Mouse (Mus musculus) megakaryocyte, embryonic 14.5 days (primary cell): ENCODE measurements around the gene Cdk2. TPM values are rescaled to one million over a fixed set of nuclear protein-coding genes. Genes with fewer than 3 reads are reported as not detected.

Source experiments
- H3K27me3 ChIP-seq: replicated peaks from 2 replicates; pipeline ENCODE3; 2012; ENCODE audit warnings: inconsistent platforms
- H3K36me3 ChIP-seq: replicated peaks from 2 replicates; pipeline ENCODE3; 2012; ENCODE audit warnings: low read length, inconsistent platforms, mixed read lengths
- H3K4me1 ChIP-seq: 2 replicates; pipeline ENCODE4 v1.6.1; 2012; ENCODE audit warnings: inconsistent platforms
- H3K4me3 ChIP-seq: replicated peaks from 2 replicates; pipeline ENCODE3; 2012; ENCODE audit warnings: moderate library complexity, mild to moderate bottlenecking, inconsistent platforms
- H3K9me3 ChIP-seq: 2 replicates; pipeline ENCODE4 v1.6.1; 2012; ENCODE audit warnings: inconsistent platforms
- FLI1 ChIP-seq: IDR thresholded peaks from 2 replicates; pipeline ENCODE4 v1.6.1; 2012; ENCODE audit warnings: low read length, inconsistent platforms, mixed read lengths
- GATA1 ChIP-seq: IDR thresholded peaks from 3 replicates; pipeline ENCODE4 v1.6.1; 2012; ENCODE audit warnings: mixed read lengths, low read length, inconsistent platforms, borderline replicate concordance
- polyA plus RNA-seq: library from polyadenylated mRNA; stranded (reverse); fragments of >175 nt; gene quantifications from 2 replicates; pipeline ENCODE4 v1.2.3, GENCODE M21; 2012; ENCODE audit warnings: low replicate concordance; ENCODE audit not compliant: insufficient read depth

Gene Cdk2
- polyA plus RNA-seq, 1 experiment, result 5.7 TPM

DNA sequence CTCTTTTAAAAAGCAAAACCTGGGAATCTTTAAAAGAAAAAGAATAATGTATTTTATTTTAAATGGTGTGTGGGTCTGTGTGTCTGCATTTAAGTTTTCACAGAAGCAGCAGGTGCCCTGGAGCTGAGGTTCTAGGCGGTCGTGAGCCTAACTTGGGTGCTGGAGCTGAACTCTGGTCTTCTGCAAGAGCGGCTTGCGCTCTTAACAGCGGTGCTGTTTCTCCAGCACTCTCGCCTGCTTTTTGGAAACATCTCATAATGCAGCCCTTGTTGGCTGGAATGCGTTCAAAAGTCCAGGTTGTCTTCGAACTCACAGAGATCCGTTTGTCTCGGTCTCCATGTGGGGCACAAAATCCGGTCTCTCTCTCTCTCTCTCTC is 474 bp upstream of the Cdk2 start:
- Histone ChIP-seq H3K9me3 (no peaks in the 10 kb centered on the region), H3K36me3 (peaks cover 29% of the 10 kb centered on the region), H3K27me3 (no peaks in the 10 kb centered on the region), H3K4me3 (peak overlapping the region; percentile 96), H3K4me1 (peaks cover 35% of the 10 kb centered on the region)
- TF ChIP-seq FLI1 (no peak), GATA1 (no peak)

GRCm38 (mm10) chr10:128703895-128704294 is 936 bp downstream of the Cdk2 start, which contains the start of gene Pmel:
Pmel (plus strand) TSS chr10:128704195.
- no peaks in the 10 kb centered on the region for H3K9me3 ChIP-seq
- peaks cover 50% of the 10 kb centered on the region for H3K4me1 ChIP-seq
- H3K36me3 ChIP-seq, result peaks cover 43% of the 10 kb centered on the region
- no peaks in the 10 kb centered on the region for H3K27me3 ChIP-seq
- no peak for TF ChIP-seq FLI1
- TF ChIP-seq GATA1, result no peak
- H3K4me3 ChIP-seq, result peak within 1 kb of the TSS; percentile 96

DNA sequence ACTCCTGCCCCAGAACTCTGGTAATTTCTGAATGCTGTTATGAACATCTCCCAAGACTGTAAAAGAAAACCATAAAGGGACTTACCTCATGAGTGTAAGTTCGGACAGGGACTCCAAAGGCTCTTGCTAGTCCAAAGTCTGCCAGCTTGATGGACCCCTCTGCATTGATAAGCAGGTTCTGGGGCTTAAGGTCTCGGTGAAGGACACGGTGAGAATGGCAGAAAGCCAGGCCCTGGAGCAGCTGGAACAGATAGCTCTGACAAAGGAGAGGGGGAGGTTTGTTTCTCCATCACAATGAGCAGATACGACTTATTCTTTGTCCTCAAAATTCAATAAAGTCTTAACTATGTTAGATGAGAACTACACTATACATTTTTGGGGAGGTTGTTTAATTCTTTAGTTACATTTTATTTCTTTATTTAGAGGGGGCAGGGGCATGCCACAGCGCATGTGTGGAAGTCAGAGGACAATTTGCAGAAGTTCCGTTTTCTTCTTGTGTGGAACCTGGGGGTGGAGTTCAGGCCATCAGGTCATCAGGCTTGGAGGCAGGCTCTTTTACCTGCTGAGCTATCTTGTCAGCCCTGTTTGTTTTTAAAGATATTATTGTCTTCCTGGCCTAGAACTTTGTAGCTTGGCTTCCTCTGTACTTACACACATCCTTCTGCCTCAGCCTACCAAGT is 2.4 kb downstream of the Cdk2 start:
- peaks cover 54% of the 10 kb centered on the region for H3K36me3 ChIP-seq
- no peaks in the 10 kb centered on the region for H3K9me3 ChIP-seq
- no peak for TF ChIP-seq FLI1
- no peak for TF ChIP-seq GATA1
- H3K4me3 ChIP-seq, result no peak overlapping the region
- peaks cover 57% of the 10 kb centered on the region for H3K4me1 ChIP-seq
- no peaks in the 10 kb centered on the region for H3K27me3 ChIP-seq

- Histone ChIP-seq H3K9me3 (no peaks in the 10 kb centered on the region), H3K27me3 (no peaks in the 10 kb centered on the region), H3K4me3 (no peak overlapping the region), H3K36me3 (peaks cover 57% of the 10 kb centered on the region), H3K4me1 (peaks cover 53% of the 10 kb centered on the region)
- TF ChIP-seq FLI1, result no peak
- no peak for TF ChIP-seq GATA1
Measured at GRCm38 (mm10) chr10:128700712-128701111, 4.1 kb downstream of the Cdk2 start.

DNA sequence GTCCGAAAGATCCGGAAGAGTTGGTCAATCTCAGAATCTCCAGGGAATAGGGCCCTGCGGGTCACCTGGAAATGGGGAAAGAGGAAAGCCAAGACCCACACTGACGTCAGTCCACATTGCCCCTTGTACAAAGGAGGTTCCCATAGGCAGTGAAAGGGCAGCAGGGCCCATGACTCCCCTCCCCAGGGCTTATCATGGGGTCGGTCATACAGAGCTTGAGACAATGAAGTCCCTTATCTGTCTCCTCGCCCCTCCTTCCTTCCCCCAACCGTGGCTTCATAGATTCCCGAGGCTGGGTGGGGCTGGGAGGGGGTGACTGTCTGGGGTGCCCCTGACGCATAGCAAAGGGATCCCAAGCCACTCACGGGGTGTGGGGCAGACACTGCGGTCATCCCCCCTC is 5.2 kb downstream of the Cdk2 start:
- H3K4me3 ChIP-seq, result no peak overlapping the region
- TF ChIP-seq GATA1 (no peak), FLI1 (no peak)
- H3K9me3 ChIP-seq, result no peaks in the 10 kb centered on the region
- H3K36me3 ChIP-seq, result peaks cover 57% of the 10 kb centered on the region
- no peaks in the 10 kb centered on the region for H3K27me3 ChIP-seq
- H3K4me1 ChIP-seq, result peaks cover 56% of the 10 kb centered on the region

DNA sequence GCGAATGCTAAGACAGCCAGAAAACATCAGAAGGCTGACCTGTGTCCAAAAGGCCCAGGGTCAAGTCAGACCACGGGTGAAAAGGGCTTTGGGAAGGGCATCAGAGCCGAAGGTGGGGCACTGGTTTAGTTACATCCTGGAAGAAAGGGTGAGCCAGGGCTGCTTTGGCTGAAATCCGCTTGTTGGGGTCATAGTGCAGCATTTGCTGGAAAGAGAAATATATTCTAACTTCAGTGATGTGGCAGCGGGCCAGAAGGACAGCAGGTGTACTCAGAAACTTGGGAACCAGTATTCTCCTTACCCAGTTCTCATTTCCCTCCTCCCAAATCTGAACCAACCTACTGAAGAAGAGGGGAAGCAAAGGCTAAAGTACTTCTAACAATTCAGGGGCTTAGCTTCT is 5.8 kb downstream of the Cdk2 start:
- TF ChIP-seq FLI1 (no peak), GATA1 (no peak)
- peaks cover 58% of the 10 kb centered on the region for H3K4me1 ChIP-seq
- no peak overlapping the region for H3K4me3 ChIP-seq
- H3K36me3 ChIP-seq, result peaks cover 57% of the 10 kb centered on the region
- H3K27me3 ChIP-seq, result no peaks in the 10 kb centered on the region
- H3K9me3 ChIP-seq, result no peaks in the 10 kb centered on the region

DNA sequence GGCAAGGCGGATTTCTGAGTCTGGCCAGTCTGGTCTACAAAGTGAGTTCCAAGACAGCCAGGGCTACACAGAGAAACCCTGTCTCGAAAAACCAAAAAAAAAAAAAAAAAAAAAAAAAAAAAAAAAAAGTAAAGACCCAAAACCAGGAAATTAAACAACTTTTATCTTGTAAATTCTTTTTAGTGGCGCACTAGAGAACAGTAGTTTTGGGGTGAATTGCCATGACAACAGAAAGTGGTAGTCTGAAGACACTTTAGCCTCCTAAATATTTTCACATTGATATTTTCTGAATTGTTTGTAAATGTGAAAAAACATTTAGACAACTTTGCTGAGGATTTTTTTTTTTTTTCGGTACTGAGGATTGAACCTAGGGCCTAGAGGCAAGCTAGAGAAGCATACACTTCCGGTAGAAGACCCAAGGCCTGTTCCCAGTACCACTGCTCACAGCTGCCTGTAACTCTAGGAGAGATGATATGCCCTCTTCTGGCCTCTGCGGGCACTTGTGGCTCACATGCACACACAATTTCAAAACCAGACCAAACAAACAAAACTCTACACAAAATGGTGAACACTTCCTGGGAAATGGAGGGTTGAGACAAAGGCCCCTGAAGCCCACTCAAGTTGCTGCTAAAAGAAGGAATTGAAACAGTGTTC is 7.6 kb downstream of the Cdk2 start:
- TF ChIP-seq FLI1, result no peak
- no peak for TF ChIP-seq GATA1
- Histone ChIP-seq H3K4me3 (peak overlapping the region; percentile 91), H3K36me3 (peaks cover 58% of the 10 kb centered on the region), H3K9me3 (no peaks in the 10 kb centered on the region), H3K27me3 (no peaks in the 10 kb centered on the region), H3K4me1 (peaks cover 60% of the 10 kb centered on the region)

GRCm38 (mm10) chr10:128695992-128696807 is 8.6 kb downstream of the Cdk2 start, which contains the start of gene Rab5b:
Rab5b (minus strand) TSS chr10:128696264.
- H3K4me1 ChIP-seq, result peaks cover 64% of the 10 kb centered on the region
- H3K36me3 ChIP-seq, result peaks cover 52% of the 10 kb centered on the region
- TF ChIP-seq GATA1, result no peak
- no peak for TF ChIP-seq FLI1
- no peaks in the 10 kb centered on the region for H3K9me3 ChIP-seq
- H3K27me3 ChIP-seq, result no peaks in the 10 kb centered on the region
- peak within 1 kb of the TSS; percentile 91 for H3K4me3 ChIP-seq

GRCm38 (mm10) chr10:128695411-128695991 is 9.3 kb downstream of the Cdk2 start:
- Histone ChIP-seq H3K4me3 (peak overlapping the region; percentile 91), H3K36me3 (peaks cover 52% of the 10 kb centered on the region), H3K4me1 (peaks cover 64% of the 10 kb centered on the region), H3K27me3 (no peaks in the 10 kb centered on the region), H3K9me3 (no peaks in the 10 kb centered on the region)
- no peak for TF ChIP-seq GATA1
- TF ChIP-seq FLI1, result no peak

DNA sequence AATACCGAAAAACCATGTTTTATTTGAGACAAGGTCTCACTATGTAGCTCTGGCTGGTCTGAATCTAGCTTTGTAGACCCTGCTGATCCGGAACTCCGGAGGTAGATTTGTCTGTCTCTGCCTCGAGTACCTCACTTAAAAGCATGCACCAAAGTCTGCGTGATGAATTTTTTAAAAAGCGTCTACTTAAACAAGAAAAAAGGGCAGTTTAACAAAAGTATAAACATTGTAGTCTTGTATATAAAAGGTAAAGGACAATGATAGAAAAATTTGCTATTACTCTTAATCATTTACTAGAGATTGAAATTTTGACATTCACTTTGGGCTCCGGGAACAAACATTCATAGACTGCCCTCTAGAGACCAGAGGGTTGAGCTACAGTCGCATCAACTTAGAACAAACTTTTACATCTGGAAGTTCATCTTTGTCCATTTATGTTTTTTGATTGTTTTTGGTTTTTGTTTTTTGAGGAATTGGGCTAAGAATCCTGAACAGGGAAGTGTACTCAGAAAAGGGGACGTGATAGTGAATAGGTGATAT is 30.3 kb downstream of the Cdk2 start:
- peaks cover 4% of the 10 kb centered on the region for H3K36me3 ChIP-seq
- H3K4me3 ChIP-seq, result peak overlapping the region; percentile 94
- TF ChIP-seq GATA1, result no peak
- TF ChIP-seq FLI1, result no peak
- no peaks in the 10 kb centered on the region for H3K9me3 ChIP-seq
- peaks cover 11% of the 10 kb centered on the region for H3K4me1 ChIP-seq
- H3K27me3 ChIP-seq, result peaks cover 40% of the 10 kb centered on the region
